Mouse (Mus musculus) megakaryocyte, embryonic 14.5 days (primary cell): ENCODE results near the gene Pacsin1.

ENCODE experiments used
- FLI1 ChIP-seq: IDR thresholded peaks from 2 replicates; pipeline ENCODE4 v1.6.1; 2012; ENCODE audit warnings: low read length, inconsistent platforms, mixed read lengths
- GATA1 ChIP-seq: IDR thresholded peaks from 3 replicates; pipeline ENCODE4 v1.6.1; 2012; ENCODE audit warnings: mixed read lengths, low read length, inconsistent platforms, borderline replicate concordance

DNA sequence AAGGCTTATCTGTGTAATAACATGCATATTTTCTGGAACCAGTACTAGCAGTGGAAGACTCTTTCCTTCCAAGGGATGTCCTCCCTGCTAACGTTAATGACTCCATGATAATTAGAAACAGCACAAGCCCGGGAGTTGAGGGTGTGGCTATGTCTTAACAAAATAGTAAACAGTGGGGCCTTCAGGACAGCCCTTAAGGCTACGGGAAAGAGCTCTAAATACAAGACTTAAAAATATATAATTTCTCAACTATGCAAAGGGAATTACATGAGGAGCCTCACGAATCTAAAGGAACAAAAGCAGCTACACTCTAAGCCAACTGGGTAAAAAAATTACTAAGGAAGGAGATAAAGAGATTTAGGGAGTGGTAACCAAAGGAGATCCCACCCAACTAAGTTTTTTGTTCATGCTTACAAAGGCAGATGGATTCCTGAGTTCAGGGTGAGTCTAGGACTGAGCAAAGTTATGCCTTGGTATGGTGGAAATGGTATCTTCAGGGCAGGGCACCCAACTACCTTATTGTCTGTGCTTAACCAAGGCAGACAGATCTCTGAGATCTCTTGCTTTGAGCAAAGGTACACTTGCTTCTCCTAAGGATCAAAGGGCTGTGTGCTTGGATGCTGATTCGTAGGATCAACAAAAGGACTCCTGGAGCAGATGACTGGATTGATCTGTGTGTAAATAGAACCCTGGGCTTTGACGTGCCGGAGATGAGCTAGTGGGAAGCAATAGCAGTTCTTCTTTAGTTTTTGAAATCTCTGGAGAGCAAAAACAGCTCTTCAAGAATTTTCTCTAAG, 29.7 kb upstream of the Pacsin1 start:
- TF ChIP-seq GATA1, result no peak
- TF ChIP-seq FLI1, result no peak
